Mouse (Mus musculus) embryonic facial prominence, embryonic 14.5 days (tissue): ENCODE measurements around the gene Afdn. TPM values are rescaled to one million over a fixed set of nuclear protein-coding genes. Genes with fewer than 3 reads are reported as not detected.

ENCODE experiments used
- ATAC-seq: fragments of 200-750 bp; cut with Nextera tagmentation; 2 replicates; pipeline ENCODE4 v1.8.0; 2017; ENCODE audit warnings: low read depth, moderate number of reproducible peaks, moderate TSS enrichment
- DNase-seq: peaks from one replicate; pipeline ENCODE4 v3.0.0-alpha.2; 2015; ENCODE audit warnings: low spot score
- H3K27ac ChIP-seq: fragments of 300-500 bp; sonication (generic); replicated peaks from 2 replicates; pipeline ENCODE4 v1.5.1; 2014; ENCODE audit warnings: low read depth, mild to moderate bottlenecking, low read length, moderate library complexity
- H3K27me3 ChIP-seq: fragments of 300-500 bp; sonication (generic); replicated peaks from 2 replicates; pipeline ENCODE4 v1.6.1; 2014; ENCODE audit warnings: low read length; ENCODE audit not compliant: control insufficient read depth, insufficient read depth
- H3K36me3 ChIP-seq: fragments of 300-500 bp; sonication (generic); 2 replicates; pipeline ENCODE4 v1.6.1; 2014; ENCODE audit warnings: low read length, mixed read lengths; ENCODE audit not compliant: control insufficient read depth, insufficient read depth
- H3K4me1 ChIP-seq: fragments of 300-500 bp; sonication (generic); 2 replicates; pipeline ENCODE4 v1.6.1; 2014; ENCODE audit warnings: antibody characterized with exemption, low read length; ENCODE audit not compliant: control insufficient read depth, insufficient read depth
- H3K4me2 ChIP-seq: fragments of 300-500 bp; sonication (generic); 2 replicates; pipeline ENCODE4 v1.6.1; 2014; ENCODE audit warnings: low read depth, mild to moderate bottlenecking, low read length, moderate library complexity, mixed read lengths
- H3K4me3 ChIP-seq: fragments of 300-500 bp; sonication (generic); 2 replicates; pipeline ENCODE4 v1.5.1; 2014; ENCODE audit warnings: low read depth, mild to moderate bottlenecking, low read length
- H3K9ac ChIP-seq: fragments of 300-500 bp; sonication (generic); 2 replicates; pipeline ENCODE4 v1.6.1; 2014; ENCODE audit warnings: low read depth, mild to moderate bottlenecking, low read length, moderate library complexity, mixed read lengths
- H3K9me3 ChIP-seq: fragments of 300-500 bp; sonication (generic); 2 replicates; pipeline ENCODE4 v1.6.1; 2016; ENCODE audit warnings: low read length; ENCODE audit not compliant: control insufficient read depth
- WGBS: fragments of 180-500 bp; shearing (Covaris S2); extraction: QIAGEN DNeasy Blood & Tissue Kit; methylation state at CpG from one replicate; pipeline ENCODE4 v1.1.7; 2014; 5-methylcytosine and 5-hydroxymethylcytosine counted together
- polyA plus RNA-seq: library from polyadenylated mRNA; unstranded; fragments of >200 nt; fragmentation: Nextera tagmentation; extraction: Ambion mirVana; gene quantifications from 2 replicates; pipeline ENCODE4 v1.2.1, GENCODE M21; 2014

The Afdn gene
- polyA plus RNA-seq, 1 experiment from 2014 or later = 69.3 TPM

DNA sequence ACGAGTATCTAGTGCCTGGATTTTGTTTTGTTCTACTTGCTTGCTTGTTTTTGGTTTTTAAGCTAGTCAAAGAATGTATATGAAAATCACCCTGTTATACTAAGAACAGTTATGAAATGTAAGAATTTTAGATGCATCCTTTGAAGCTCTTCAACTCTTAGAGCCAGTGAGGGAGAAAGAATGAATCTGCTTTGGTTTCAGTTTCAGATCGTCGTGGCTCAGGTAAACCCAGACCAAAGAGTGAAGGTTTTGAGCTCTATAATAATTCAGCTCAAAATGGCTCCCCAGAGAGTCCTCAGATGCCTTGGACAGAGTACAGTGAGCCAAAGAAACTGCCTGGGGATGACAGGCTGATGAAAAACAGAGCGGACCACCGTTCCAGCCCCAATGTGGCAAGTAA, 123.2 kb downstream of the Afdn start:
- H3K27ac ChIP-seq = no peak overlapping the region
- no peaks in the 10 kb centered on the region for H3K9me3 ChIP-seq
- peaks cover 53% of the 10 kb centered on the region for H3K36me3 ChIP-seq

GRCm38 (mm10) chr17:13889818-13890434, 129.6 kb downstream of the Afdn start:
- Histone ChIP-seq H3K27ac (no peak overlapping the region), H3K4me3 (no peak overlapping the region), H3K9ac (no peak overlapping the region), H3K27me3 (no peaks in the 10 kb centered on the region), H3K4me2 (no peak overlapping the region), H3K9me3 (no peaks in the 10 kb centered on the region), H3K4me1 (no peaks in the 10 kb centered on the region), H3K36me3 (peaks cover 38% of the 10 kb centered on the region)
- no peak for DNase-seq
- WGBS = 74% methylated on average over 7 of the region's 7 CpGs
- no peak for ATAC-seq

More for the DNA sequence above, 123.2 kb downstream of the Afdn start:
- DNase-seq = no peak
- H3K27me3 ChIP-seq = no peaks in the 10 kb centered on the region
- WGBS = 61% methylated on average over 5 of the region's 5 CpGs
- H3K9ac ChIP-seq = no peak overlapping the region
- no peaks in the 10 kb centered on the region for H3K4me1 ChIP-seq
- no peak overlapping the region for H3K4me3 ChIP-seq
- no peak for ATAC-seq
- no peak overlapping the region for H3K4me2 ChIP-seq

- H3K4me1 ChIP-seq = no peaks in the 10 kb centered on the region
- H3K27me3 ChIP-seq = no peaks in the 10 kb centered on the region
- no peak overlapping the region for H3K9ac ChIP-seq
- H3K9me3 ChIP-seq = no peaks in the 10 kb centered on the region
- ATAC-seq (no peak), DNase-seq (no peak)
- H3K4me3 ChIP-seq = no peak overlapping the region
- no peak overlapping the region for H3K27ac ChIP-seq
- peaks cover 30% of the 10 kb centered on the region for H3K36me3 ChIP-seq
- no peak overlapping the region for H3K4me2 ChIP-seq
- WGBS = 73% methylated on average over 1 of the region's 1 CpGs
These were observed 130.6 kb downstream of the Afdn start for GRCm38 (mm10) chr17:13890932-13891331.

GRCm38 (mm10) chr17:13898838-13899237, 138.5 kb downstream of the Afdn start:
- Histone ChIP-seq H3K27ac (no peak overlapping the region), H3K9me3 (no peaks in the 10 kb centered on the region), H3K4me3 (no peak overlapping the region), H3K4me2 (no peak overlapping the region), H3K4me1 (no peaks in the 10 kb centered on the region), H3K27me3 (no peaks in the 10 kb centered on the region), H3K36me3 (peaks cover 52% of the 10 kb centered on the region), H3K9ac (no peak overlapping the region)
- 86% methylated on average over 13 of the region's 17 CpGs for WGBS
- no peak for ATAC-seq
- no peak for DNase-seq

DNA sequence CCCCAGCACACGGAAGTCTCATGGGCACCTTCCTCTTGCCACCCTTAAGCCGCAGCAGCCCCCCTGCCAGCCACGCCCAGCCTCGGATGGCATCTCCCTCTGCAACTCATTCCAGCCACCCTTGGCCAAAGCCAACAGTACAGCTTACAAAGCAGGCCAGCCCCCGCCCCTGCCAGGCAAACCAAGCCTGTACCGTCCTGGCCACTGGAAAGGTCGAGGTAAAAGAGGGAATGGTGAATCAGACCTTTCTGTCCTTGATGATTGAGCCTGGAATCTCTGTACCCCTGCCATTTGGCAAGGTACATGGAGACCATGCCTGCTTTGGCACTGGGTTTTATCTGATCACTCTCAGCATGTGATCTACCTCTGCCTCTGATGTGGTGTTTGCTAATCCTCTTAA, 138.9 kb downstream of the Afdn start:
- Histone ChIP-seq H3K9ac (no peak overlapping the region), H3K27me3 (no peaks in the 10 kb centered on the region), H3K4me1 (no peaks in the 10 kb centered on the region), H3K4me2 (no peak overlapping the region), H3K36me3 (peaks cover 53% of the 10 kb centered on the region), H3K9me3 (no peaks in the 10 kb centered on the region), H3K27ac (no peak overlapping the region), H3K4me3 (no peak overlapping the region)
- WGBS = 85% methylated on average over 7 of the region's 7 CpGs
- ATAC-seq (no peak), DNase-seq (no peak)

DNA sequence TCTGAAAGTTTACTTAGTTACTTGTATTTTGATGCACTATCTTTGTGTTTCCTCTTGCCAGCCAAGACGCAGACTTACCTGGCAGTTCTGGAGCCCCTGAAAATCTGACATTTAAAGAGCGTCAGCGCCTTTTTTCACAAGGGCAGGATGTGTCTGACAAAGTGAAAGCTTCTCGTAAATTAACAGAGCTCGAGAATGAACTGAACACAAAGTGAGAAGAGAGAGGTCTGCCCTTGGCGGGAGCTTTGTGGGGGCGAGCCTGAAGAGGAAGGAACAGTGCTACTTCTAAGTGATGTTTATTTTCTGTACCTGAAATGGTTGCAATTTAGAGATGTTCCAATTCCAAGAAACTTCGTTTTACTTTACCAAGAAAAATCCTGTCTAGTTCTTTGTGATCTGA, 143.5 kb downstream of the Afdn start:
- H3K9me3 ChIP-seq = no peaks in the 10 kb centered on the region
- WGBS = 93% methylated on average over 8 of the region's 8 CpGs
- no peak for ATAC-seq

GRCm38 (mm10) chr17:13907082-13907481, 146.7 kb downstream of the Afdn start:
- ATAC-seq (no peak), DNase-seq (no peak)
- Histone ChIP-seq H3K27ac (no peak overlapping the region), H3K9ac (no peak overlapping the region), H3K4me1 (no peaks in the 10 kb centered on the region), H3K27me3 (no peaks in the 10 kb centered on the region), H3K4me3 (no peak overlapping the region), H3K4me2 (no peak overlapping the region), H3K9me3 (no peaks in the 10 kb centered on the region), H3K36me3 (peaks cover 29% of the 10 kb centered on the region; the same call in 1 of the 2 replicates)
- WGBS = 86% methylated on average over 5 of the region's 5 CpGs

More for the DNA sequence above, 143.5 kb downstream of the Afdn start:
- Histone ChIP-seq H3K9ac (no peak overlapping the region), H3K4me3 (no peak overlapping the region), H3K27ac (no peak overlapping the region), H3K36me3 (peaks cover 53% of the 10 kb centered on the region), H3K27me3 (no peaks in the 10 kb centered on the region), H3K4me2 (no peak overlapping the region), H3K4me1 (no peaks in the 10 kb centered on the region)
- no peak for DNase-seq

GRCm38 (mm10) chr17:13907681-13908080, 147.3 kb downstream of the Afdn start:
- H3K4me3 ChIP-seq = no peak overlapping the region
- no peak for ATAC-seq
- no peak for DNase-seq
- peaks cover 29% of the 10 kb centered on the region; the same call in 1 of the 2 replicates for H3K36me3 ChIP-seq
- H3K9ac ChIP-seq = no peak overlapping the region
- H3K27ac ChIP-seq = no peak overlapping the region
- WGBS = 88% methylated on average over 1 of the region's 1 CpGs
- H3K4me2 ChIP-seq = no peak overlapping the region
- H3K9me3 ChIP-seq = no peaks in the 10 kb centered on the region
- H3K27me3 ChIP-seq = no peaks in the 10 kb centered on the region
- H3K4me1 ChIP-seq = no peaks in the 10 kb centered on the region

- no peaks in the 10 kb centered on the region for H3K36me3 ChIP-seq
- H3K9ac ChIP-seq = no peak overlapping the region
- no peaks in the 10 kb centered on the region for H3K9me3 ChIP-seq
- H3K4me1 ChIP-seq = no peaks in the 10 kb centered on the region; the same call in 1 of the 2 replicates
- DNase-seq (no peak), ATAC-seq (no peak)
- H3K4me2 ChIP-seq = no peak overlapping the region
- whole genome bisulfite sequencing = 47% methylated on average over 4 of the region's 4 CpGs
- H3K27me3 ChIP-seq = no peaks in the 10 kb centered on the region
- H3K27ac ChIP-seq = peak overlapping the region; percentile 33
- no peak overlapping the region for H3K4me3 ChIP-seq
These were observed 153.6 kb downstream of the Afdn start for GRCm38 (mm10) chr17:13913951-13914350.
